Mouse (Mus musculus) stomach, postnatal 0 days (tissue): Measurements from ENCODE around the gene Lhfpl4. TPM values are rescaled to one million over a fixed set of nuclear protein-coding genes. Genes with fewer than 3 reads are reported as not detected.

Experiments
- ATAC-seq: fragments of 200-750 bp; cut with Nextera tagmentation; 2 replicates; pipeline ENCODE4 v1.8.0; 2017; ENCODE audit not compliant: low FRiP score, low TSS enrichment
- DNase-seq: peaks from one replicate; pipeline ENCODE4 v3.0.0-alpha.2; 2016; ENCODE audit warnings: low spot score
- H3K27ac ChIP-seq: fragments of 300-500 bp; sonication (generic); replicated peaks from 2 replicates; pipeline ENCODE4 v1.5.1; 2014; ENCODE audit warnings: mild to moderate bottlenecking, control low read depth
- H3K27me3 ChIP-seq: fragments of 300-500 bp; sonication (generic); 2 replicates; pipeline ENCODE4 v1.6.1; 2014; ENCODE audit warnings: low read length; ENCODE audit not compliant: control insufficient read depth, insufficient read depth
- H3K36me3 ChIP-seq: fragments of 300-500 bp; sonication (generic); 2 replicates; pipeline ENCODE4 v1.6.1; 2014; ENCODE audit warnings: low read length, mixed read lengths; ENCODE audit not compliant: control insufficient read depth, insufficient read depth
- H3K4me1 ChIP-seq: fragments of 300-500 bp; sonication (generic); replicated peaks from 2 replicates; pipeline ENCODE4 v1.6.1; 2014; ENCODE audit warnings: antibody characterized with exemption; ENCODE audit not compliant: control insufficient read depth, insufficient read depth
- H3K4me2 ChIP-seq: fragments of 300-500 bp; sonication (generic); replicated peaks from 2 replicates; pipeline ENCODE4 v1.6.1; 2014; ENCODE audit warnings: low read depth, mild to moderate bottlenecking, control low read depth, moderate library complexity
- H3K4me3 ChIP-seq: fragments of 300-500 bp; sonication (generic); 2 replicates; pipeline ENCODE4 v1.5.1; 2014; ENCODE audit warnings: low read depth, low read length, control low read depth
- H3K9ac ChIP-seq: fragments of 300-500 bp; sonication (generic); 2 replicates; pipeline ENCODE4 v1.6.1; 2014; ENCODE audit warnings: mild to moderate bottlenecking, low read length, control low read depth, mixed read lengths
- H3K9me3 ChIP-seq: fragments of 300-500 bp; sonication (generic); 2 replicates; pipeline ENCODE4 v1.6.1; 2016; ENCODE audit warnings: low read length; ENCODE audit not compliant: control insufficient read depth
- CTCF ChIP-seq: IDR thresholded peaks from 2 replicates; pipeline ENCODE4 v1.5.1; 2016; ENCODE audit warnings: antibody characterized with exemption, low read depth, mild to moderate bottlenecking, moderate library complexity
- EP300 ChIP-seq: optimal IDR thresholded peaks from 2 replicates; pipeline ENCODE3; 2016; ENCODE audit warnings: antibody characterized with exemption
- WGBS: fragments of 180-500 bp; shearing (Covaris S2); extraction: QIAGEN DNeasy Blood & Tissue Kit; methylation state at CpG from one replicate; pipeline ENCODE4 v1.1.7; 2014; 5-methylcytosine and 5-hydroxymethylcytosine counted together
- polyA plus RNA-seq: library from polyadenylated mRNA; unstranded; fragments of >200 nt; fragmentation: Nextera tagmentation; extraction: Ambion mirVana; gene quantifications from 2 replicates; pipeline ENCODE4 v1.2.1, GENCODE M21; 2015

The Lhfpl4 gene
- 0.84 and 0.93 TPM in 2 replicates for polyA plus RNA-seq

DNA sequence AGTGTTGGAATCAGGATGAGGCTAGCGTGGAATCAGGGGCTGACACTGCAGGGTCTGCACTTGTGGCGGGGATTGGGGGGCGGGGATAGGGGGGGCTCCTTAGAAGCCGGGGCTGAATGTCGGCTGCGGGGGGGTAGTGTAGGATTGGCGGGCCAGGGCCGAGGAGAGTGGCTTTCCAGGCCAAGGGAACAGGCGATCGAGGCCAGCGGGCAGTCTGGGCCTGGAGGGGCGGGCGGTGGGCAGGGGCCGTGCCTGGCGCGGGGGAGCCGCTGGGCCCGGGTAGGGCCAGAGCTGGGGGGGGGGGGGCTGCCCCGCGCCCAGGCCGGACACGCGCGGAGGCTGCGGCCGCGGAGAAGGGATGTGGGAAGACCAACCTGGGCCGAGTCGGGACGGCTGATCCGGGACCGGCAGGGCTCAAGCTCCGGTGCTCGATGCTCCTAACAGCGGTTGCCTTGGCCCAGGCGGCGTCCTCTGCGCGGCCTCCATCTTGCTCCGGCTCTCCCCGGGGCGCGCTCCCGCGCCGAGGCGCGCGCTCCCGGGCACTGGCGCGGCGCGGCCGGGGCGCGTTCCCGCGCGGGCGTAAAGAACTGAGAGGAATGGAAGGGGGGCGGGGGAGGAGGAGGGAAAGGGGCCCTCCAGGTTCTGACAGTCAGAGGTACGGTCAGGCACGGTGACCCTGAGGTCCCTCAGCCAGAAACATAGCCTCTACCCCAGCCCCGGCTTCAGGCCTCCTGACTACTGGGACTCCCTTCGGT is at the start of gene Lhfpl4:
Gene Lhfpl4, minus strand, starts transcription at position 544 of the 755 bp plus-strand sequence.
- ATAC-seq (peak; percentile 29; the same call in 1 of the 2 replicates), DNase-seq (peak; percentile 16)
- Histone ChIP-seq H3K9me3 (no peaks in the 10 kb centered on the region), H3K4me2 (peak within 1 kb of the TSS; percentile 65), H3K9ac (peak within 1 kb of the TSS; percentile 27; the same call in 1 of the 2 replicates), H3K27ac (no peak within 1 kb of the TSS), H3K36me3 (no peaks in the 10 kb centered on the region), H3K27me3 (peaks cover 10% of the 10 kb centered on the region), H3K4me3 (peak within 1 kb of the TSS; percentile 39), H3K4me1 (no peaks in the 10 kb centered on the region)
- 1% methylated on average over 32 of the region's 66 CpGs for WGBS
- TF ChIP-seq EP300, result no peak
- TF ChIP-seq CTCF, result no peak

DNA sequence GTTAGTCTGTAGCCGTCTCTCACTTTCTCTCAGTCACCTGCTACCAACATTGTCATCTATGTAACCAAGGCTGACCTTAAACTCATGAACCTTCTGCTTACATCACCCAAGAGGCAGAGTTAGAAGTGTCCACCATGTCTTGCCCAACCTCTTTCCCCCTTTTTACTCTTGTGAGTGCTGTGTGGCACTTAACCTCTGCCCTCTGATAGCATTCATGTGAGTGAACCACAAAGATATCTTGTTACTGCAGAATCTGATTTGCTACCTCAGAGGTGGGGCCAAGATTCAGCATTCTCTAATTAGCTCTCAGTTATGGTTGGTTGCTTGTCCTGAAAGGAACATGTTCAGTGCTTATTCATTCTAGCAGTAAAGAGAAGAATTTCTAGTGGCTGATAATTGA is 47.6 kb upstream of the Lhfpl4 start:
- Histone ChIP-seq H3K36me3 (peaks cover 5% of the 10 kb centered on the region; the same call in 1 of the 2 replicates), H3K4me1 (peaks cover 2% of the 10 kb centered on the region; the same call in 1 of the 2 replicates), H3K4me2 (no peak overlapping the region), H3K9ac (no peak overlapping the region), H3K27me3 (no peaks in the 10 kb centered on the region), H3K27ac (no peak overlapping the region), H3K4me3 (no peak overlapping the region), H3K9me3 (no peaks in the 10 kb centered on the region)
- ATAC-seq (no peak), DNase-seq (no peak)
- 81% methylated on average over 1 of the region's 1 CpGs for WGBS
- TF ChIP-seq EP300 (no peak), CTCF (no peak)

DNA sequence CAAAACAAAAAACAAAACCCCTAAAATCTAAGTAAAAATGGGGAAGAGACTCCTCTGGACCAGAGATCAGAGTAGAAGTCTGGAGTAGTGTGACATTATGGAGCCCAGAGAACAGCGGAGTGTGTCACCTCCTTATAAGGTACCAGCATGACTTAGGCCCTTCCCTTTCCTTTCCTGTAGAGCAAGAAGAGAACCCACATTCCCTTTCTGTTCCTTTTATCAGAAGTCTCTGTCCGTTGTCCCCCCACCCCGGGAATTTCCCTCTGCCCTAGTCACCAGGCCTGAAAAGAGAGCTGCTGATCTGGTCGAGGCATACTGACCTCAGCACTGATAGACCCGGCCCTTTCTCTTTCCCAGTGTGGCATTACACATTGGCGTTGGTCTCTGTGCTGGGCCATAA is 43.3 kb upstream of the Lhfpl4 start:
- Histone ChIP-seq H3K4me2 (peak overlapping the region; percentile 75), H3K9ac (peak overlapping the region; percentile 91), H3K36me3 (0 out of 2 replicates have a peak, but pooled peaks cover 2% of the 10 kb centered on the region), H3K27ac (no peak overlapping the region), H3K4me3 (peak overlapping the region; percentile 96), H3K27me3 (no peaks in the 10 kb centered on the region), H3K9me3 (no peaks in the 10 kb centered on the region), H3K4me1 (peaks cover 2% of the 10 kb centered on the region; the same call in 1 of the 2 replicates)
- 22% methylated on average over 6 of the region's 6 CpGs for WGBS
- DNase-seq (no peak), ATAC-seq (peak; percentile 21; the same call in 1 of the 2 replicates)
- TF ChIP-seq EP300 (no peak), CTCF (no peak)

DNA sequence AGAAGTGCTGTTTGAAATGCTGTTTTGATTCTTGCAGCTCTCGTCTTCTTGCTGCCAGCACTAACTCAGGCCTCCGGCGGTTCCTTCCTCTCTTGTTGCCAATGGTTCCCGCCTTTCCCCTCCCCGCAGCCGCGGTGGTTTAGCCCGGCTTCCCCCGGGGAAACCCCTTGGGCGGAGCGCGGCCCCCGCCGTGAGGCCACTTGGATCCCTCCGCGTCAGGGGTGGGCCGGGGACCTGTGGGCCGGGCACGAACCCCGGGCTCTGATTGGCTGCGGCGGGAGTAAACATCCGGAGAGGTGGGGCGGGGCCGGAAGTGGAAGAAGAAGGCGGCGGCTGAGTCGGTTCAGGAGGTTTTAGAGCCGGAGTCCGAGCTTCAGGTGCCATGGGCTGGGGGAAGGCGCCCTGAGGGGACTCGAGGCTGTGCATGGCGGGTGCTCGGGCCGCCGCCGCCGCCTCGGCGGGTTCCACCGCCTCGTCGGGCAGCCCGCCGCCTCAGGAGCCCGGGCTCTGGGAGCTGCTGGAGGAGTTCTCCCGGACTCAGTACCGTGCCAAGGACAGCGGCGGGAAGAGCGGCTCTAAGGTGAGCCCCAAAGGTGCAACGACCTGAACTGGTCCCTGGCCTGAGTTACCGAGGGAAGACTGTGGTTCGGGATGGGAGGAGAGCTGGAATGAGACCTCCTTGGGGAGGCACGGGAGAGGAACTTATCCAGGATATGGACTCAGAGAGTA is 42.5 kb upstream of the Lhfpl4 start, which contains the start of gene Mtmr14:
Gene Mtmr14, plus strand, starts transcription at position 302 of the 729 bp plus-strand sequence.
- DNase-seq (peak; percentile 100), ATAC-seq (peak; percentile 99)
- Histone ChIP-seq H3K9ac (peak within 1 kb of the TSS; percentile 91), H3K27me3 (no peaks in the 10 kb centered on the region), H3K9me3 (no peaks in the 10 kb centered on the region), H3K27ac (peak within 1 kb of the TSS; percentile 85), H3K4me2 (peak within 1 kb of the TSS; percentile 75), H3K4me3 (peak within 1 kb of the TSS; percentile 96), H3K36me3 (0 out of 2 replicates have a peak, but pooled peaks cover 1% of the 10 kb centered on the region), H3K4me1 (peaks cover 2% of the 10 kb centered on the region; the same call in 1 of the 2 replicates)
- TF ChIP-seq EP300 (peak; percentile 79), CTCF (no peak)
- under 1% methylated on average over 55 of the region's 55 CpGs for WGBS

DNA sequence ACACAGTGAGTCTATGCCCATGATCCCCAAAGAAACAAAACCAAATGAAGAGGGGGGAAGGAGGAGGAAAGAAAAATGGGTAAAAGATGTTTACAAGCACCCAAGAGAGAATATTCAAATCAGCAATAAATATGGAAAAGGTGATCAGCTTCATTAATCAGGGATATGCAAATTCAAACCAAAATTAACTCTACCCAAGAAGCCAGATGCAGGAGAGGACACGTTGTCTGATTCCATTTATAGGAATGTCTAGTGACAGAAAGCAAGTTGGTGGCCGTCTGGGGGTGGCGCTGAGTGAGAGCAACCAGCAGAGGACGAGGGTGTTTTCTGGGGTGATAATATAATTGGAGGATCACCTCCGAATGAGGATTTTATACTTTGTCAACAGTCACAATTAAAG is 40.0 kb upstream of the Lhfpl4 start:
- H3K9ac ChIP-seq, result no peak overlapping the region
- WGBS, result 71% methylated on average over 5 of the region's 5 CpGs
- H3K27me3 ChIP-seq, result no peaks in the 10 kb centered on the region
- H3K4me2 ChIP-seq, result no peak overlapping the region
- no peak for ATAC-seq
- no peak overlapping the region for H3K27ac ChIP-seq
- no peaks in the 10 kb centered on the region for H3K9me3 ChIP-seq
- TF ChIP-seq CTCF (no peak), EP300 (no peak)
- DNase-seq, result no peak
- H3K36me3 ChIP-seq, result no peaks in the 10 kb centered on the region
- peaks cover 2% of the 10 kb centered on the region; the same call in 1 of the 2 replicates for H3K4me1 ChIP-seq
- H3K4me3 ChIP-seq, result no peak overlapping the region
